Mouse (Mus musculus) lung, postnatal 0 days (tissue): ENCODE results near the gene Osbpl3. TPM values are rescaled to one million over a fixed set of nuclear protein-coding genes. Genes with fewer than 3 reads are reported as not detected.
A peak's percentile ranks its signal among the peaks of the same experiment; 100 is the strongest.

ENCODE experiments used
- ATAC-seq: fragments of 200-750 bp; cut with Nextera tagmentation; 2 replicates; pipeline ENCODE4 v1.8.0; 2017; ENCODE audit warnings: moderate library complexity
- DNase-seq: peaks from one replicate; pipeline ENCODE4 v3.0.0-alpha.2; 2016; ENCODE audit warnings: low spot score
- H3K27ac ChIP-seq: fragments of 300-500 bp; sonication (generic); 2 replicates; pipeline ENCODE4 v1.5.1; 2014; ENCODE audit warnings: antibody characterized with exemption, mild to moderate bottlenecking, low read length, mixed read lengths
- H3K27me3 ChIP-seq: fragments of 300-500 bp; sonication (generic); replicated peaks from 2 replicates; pipeline ENCODE4 v1.6.1; 2014; ENCODE audit warnings: low read length, mixed read lengths; ENCODE audit not compliant: insufficient read depth
- H3K36me3 ChIP-seq: fragments of 300-500 bp; sonication (generic); 2 replicates; pipeline ENCODE4 v1.6.1; 2014; ENCODE audit warnings: low read length, mixed read lengths; ENCODE audit not compliant: insufficient read depth
- H3K4me1 ChIP-seq: fragments of 300-500 bp; sonication (generic); 2 replicates; pipeline ENCODE4 v1.6.1; 2014; ENCODE audit warnings: antibody characterized with exemption, low read depth, low read length, mixed read lengths; ENCODE audit not compliant: insufficient read depth
- H3K4me2 ChIP-seq: fragments of 300-500 bp; sonication (generic); replicated peaks from 2 replicates; pipeline ENCODE4 v1.6.1; 2014; ENCODE audit warnings: low read depth, mild to moderate bottlenecking, low read length, moderate library complexity, mixed read lengths
- H3K4me3 ChIP-seq: fragments of 300-500 bp; sonication (generic); 2 replicates; pipeline ENCODE4 v1.5.1; 2014; ENCODE audit warnings: low read depth, low read length
- H3K9ac ChIP-seq: fragments of 300-500 bp; sonication (generic); replicated peaks from 2 replicates; pipeline ENCODE4 v1.6.1; 2014; ENCODE audit warnings: low read depth, mild to moderate bottlenecking
- H3K9me3 ChIP-seq: fragments of 300-500 bp; sonication (generic); 2 replicates; pipeline ENCODE4 v1.6.1; 2016; ENCODE audit warnings: low read length, mixed read lengths
- CTCF ChIP-seq: IDR thresholded peaks from 2 replicates; pipeline ENCODE4 v1.5.1; 2016; ENCODE audit warnings: antibody characterized with exemption, mild to moderate bottlenecking
- EP300 ChIP-seq: IDR thresholded peaks from 2 replicates; pipeline ENCODE4 v1.6.1; 2016; ENCODE audit warnings: antibody characterized with exemption, mild to moderate bottlenecking, control low read depth
- WGBS: fragments of 180-500 bp; shearing (Covaris S2); extraction: QIAGEN DNeasy Blood & Tissue Kit; methylation state at CpG from one replicate; pipeline ENCODE4 v1.1.7; 2014; 5-methylcytosine and 5-hydroxymethylcytosine counted together
- polyA plus RNA-seq: library from polyadenylated mRNA; unstranded; fragments of >200 nt; fragmentation: Nextera tagmentation; extraction: Ambion mirVana; gene quantifications from 2 replicates; pipeline ENCODE4 v1.2.1, GENCODE M21; 2015

Osbpl3 gene
- polyA plus RNA-seq, 1 experiment from 2014 or later, result 4.7 TPM

DNA sequence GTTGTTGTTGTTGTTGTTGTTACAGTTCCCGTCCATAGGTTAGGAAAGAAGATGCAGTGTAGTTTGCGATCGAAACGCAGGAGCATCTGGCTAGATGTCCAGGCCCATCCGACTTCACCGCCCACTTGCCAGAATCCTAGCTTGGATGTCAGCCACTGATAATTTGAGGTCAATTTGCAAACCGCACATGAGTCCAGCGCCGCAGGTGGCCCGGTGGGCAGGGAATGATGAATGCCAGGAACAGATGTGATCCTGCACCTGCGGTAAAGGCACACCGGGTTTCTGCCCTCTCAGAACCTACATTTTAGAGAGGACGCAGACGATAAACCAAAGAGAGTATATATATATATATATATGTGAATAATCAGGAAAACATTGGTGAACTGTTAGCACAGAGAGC, 705 bp upstream of the Osbpl3 start:
- no peak overlapping the region for H3K9ac ChIP-seq
- H3K27ac ChIP-seq, result no peak overlapping the region
- peak overlapping the region; percentile 100; the same call in 1 of the 2 replicates for H3K4me2 ChIP-seq
- no peak overlapping the region for H3K4me3 ChIP-seq
- DNase-seq (no peak), ATAC-seq (no peak)
- WGBS, result 60% methylated on average over 14 of the region's 14 CpGs
- H3K36me3 ChIP-seq, result no peaks in the 10 kb centered on the region
- no peaks in the 10 kb centered on the region; the same call in 1 of the 2 replicates for H3K4me1 ChIP-seq
- no peak for TF ChIP-seq EP300
- no peaks in the 10 kb centered on the region for H3K9me3 ChIP-seq
- no peaks in the 10 kb centered on the region for H3K27me3 ChIP-seq

DNA sequence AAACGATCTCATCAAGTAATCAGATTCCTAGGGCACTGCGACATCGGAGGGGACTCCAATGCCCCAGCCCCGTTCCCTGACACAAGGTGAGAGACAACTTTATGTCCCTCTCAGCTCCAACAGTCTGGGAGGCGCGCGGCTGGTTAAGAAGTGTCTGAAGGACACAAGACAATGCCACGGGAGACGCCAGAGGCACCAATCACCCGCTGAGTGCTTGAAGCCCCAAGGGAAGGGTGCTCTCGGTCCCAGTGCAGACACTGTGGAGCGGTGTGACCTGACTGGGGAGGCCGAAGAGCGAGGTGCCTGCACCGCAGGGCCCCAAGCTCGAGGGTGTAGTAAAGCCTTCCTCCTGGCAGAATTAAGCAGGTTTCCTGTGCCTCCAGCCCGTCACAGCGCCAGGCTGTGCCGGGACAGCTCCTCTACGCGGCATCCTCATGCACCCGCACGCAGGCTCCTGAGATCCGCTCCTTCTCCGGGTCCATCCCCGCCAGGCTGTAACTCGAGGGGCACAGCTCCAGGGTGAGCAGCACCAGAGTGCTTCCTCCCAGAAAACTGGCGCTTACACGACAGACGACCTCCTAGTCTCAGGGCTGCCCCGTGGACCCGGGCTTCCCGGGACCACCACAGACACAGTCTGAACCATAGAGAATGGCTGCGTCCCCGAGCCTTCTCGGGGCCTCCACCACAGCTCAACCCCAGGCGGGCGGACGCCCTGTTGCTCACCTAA, 736 bp downstream of the Osbpl3 start:
- Histone ChIP-seq H3K27me3 (no peaks in the 10 kb centered on the region), H3K4me2 (peak overlapping the region; percentile 100), H3K9me3 (no peaks in the 10 kb centered on the region), H3K9ac (peak overlapping the region; percentile 45; the same call in 1 of the 2 replicates), H3K4me1 (no peaks in the 10 kb centered on the region; the same call in 1 of the 2 replicates), H3K27ac (no peak overlapping the region), H3K36me3 (no peaks in the 10 kb centered on the region), H3K4me3 (peak overlapping the region; percentile 56)
- DNase-seq (peak; percentile 52), ATAC-seq (peak; percentile 44)
- 2% methylated on average over 39 of the region's 39 CpGs for WGBS
- TF ChIP-seq CTCF (no peak; the same call in 1 of the 2 replicates), EP300 (no peak)

DNA sequence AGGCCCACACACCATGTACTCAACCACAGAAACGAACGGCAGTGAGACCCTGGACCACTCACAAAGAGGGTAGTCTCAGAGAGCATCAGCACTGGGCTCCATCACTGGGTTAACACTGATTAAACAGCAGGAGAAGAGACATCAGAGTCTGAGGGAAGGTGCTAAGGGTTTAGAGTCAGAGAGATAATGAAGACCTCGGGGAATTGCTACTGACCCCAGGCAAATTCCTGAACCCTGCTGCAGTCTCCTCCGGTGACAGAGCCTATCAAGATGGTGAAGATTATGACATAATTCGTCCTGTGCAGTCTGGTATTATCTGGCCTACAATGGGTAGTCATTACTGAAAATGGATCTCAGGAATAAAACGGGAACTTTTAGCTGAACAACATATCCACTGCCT, 2.4 kb downstream of the Osbpl3 start:
- no peak overlapping the region for H3K4me2 ChIP-seq
- no peak for ATAC-seq

DNA sequence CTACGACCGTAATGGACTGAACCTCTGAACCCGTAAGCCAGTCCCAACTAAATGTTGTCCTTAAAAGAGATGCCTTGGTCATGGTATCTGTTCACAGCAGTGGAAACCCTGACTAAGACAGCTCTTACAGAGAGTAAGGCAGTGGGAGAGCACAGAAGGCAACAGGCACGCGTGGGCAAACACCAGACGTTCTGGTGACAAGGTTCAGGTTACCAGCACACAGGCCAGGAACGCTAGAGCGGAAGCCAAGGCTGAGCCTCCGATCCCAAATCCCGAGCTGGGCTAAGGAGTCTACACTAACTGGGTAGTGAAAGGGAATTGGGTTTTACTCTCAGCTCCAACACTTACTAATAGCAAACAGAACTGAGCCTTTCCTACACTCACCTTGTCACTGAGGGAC, 3.8 kb downstream of the Osbpl3 start:
- ATAC-seq (no peak), DNase-seq (no peak)
- Histone ChIP-seq H3K27ac (no peak overlapping the region), H3K9me3 (no peaks in the 10 kb centered on the region), H3K9ac (no peak overlapping the region), H3K4me3 (no peak overlapping the region), H3K36me3 (no peaks in the 10 kb centered on the region), H3K4me2 (no peak overlapping the region), H3K27me3 (no peaks in the 10 kb centered on the region), H3K4me1 (no peaks in the 10 kb centered on the region; the same call in 1 of the 2 replicates)
- 90% methylated on average over 10 of the region's 10 CpGs for WGBS
- TF ChIP-seq CTCF (no peak), EP300 (no peak)

More for the DNA sequence above, 2.4 kb downstream of the Osbpl3 start:
- no peaks in the 10 kb centered on the region for H3K27me3 ChIP-seq
- H3K4me3 ChIP-seq, result no peak overlapping the region
- H3K9me3 ChIP-seq, result no peaks in the 10 kb centered on the region
- no peak for DNase-seq
- no peak overlapping the region for H3K9ac ChIP-seq
- WGBS, result 60% methylated on average over 6 of the region's 6 CpGs
- no peak overlapping the region for H3K27ac ChIP-seq
- no peaks in the 10 kb centered on the region for H3K36me3 ChIP-seq
- no peaks in the 10 kb centered on the region; the same call in 1 of the 2 replicates for H3K4me1 ChIP-seq
- TF ChIP-seq EP300 (no peak), CTCF (no peak)

DNA sequence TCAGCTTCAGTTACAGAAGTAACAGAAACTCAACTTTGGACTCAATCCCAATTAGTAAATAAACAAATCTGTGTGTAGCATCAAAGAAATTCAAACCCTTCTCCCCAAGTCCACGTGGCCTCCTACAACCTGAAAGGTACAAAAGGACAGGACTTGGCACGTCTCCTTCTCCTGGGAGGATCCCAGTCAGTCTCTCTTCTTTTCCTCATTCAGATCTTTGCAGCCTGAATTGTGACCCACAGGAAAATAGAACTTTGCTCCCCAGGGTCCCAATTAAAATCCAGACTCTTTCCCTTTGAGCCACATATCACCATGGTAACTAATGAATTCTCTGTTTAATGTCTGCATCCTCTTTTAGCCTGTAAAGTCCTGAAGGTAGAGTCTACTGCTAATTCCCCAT, 10.4 kb downstream of the Osbpl3 start:
- TF ChIP-seq CTCF (no peak), EP300 (no peak)
- ATAC-seq (no peak), DNase-seq (no peak)
- 55% methylated on average over 2 of the region's 2 CpGs for WGBS
- Histone ChIP-seq H3K36me3 (no peaks in the 10 kb centered on the region), H3K27ac (no peak overlapping the region), H3K4me3 (no peak overlapping the region), H3K4me2 (no peak overlapping the region), H3K4me1 (no peaks in the 10 kb centered on the region), H3K9me3 (no peaks in the 10 kb centered on the region), H3K9ac (no peak overlapping the region), H3K27me3 (no peaks in the 10 kb centered on the region)

DNA sequence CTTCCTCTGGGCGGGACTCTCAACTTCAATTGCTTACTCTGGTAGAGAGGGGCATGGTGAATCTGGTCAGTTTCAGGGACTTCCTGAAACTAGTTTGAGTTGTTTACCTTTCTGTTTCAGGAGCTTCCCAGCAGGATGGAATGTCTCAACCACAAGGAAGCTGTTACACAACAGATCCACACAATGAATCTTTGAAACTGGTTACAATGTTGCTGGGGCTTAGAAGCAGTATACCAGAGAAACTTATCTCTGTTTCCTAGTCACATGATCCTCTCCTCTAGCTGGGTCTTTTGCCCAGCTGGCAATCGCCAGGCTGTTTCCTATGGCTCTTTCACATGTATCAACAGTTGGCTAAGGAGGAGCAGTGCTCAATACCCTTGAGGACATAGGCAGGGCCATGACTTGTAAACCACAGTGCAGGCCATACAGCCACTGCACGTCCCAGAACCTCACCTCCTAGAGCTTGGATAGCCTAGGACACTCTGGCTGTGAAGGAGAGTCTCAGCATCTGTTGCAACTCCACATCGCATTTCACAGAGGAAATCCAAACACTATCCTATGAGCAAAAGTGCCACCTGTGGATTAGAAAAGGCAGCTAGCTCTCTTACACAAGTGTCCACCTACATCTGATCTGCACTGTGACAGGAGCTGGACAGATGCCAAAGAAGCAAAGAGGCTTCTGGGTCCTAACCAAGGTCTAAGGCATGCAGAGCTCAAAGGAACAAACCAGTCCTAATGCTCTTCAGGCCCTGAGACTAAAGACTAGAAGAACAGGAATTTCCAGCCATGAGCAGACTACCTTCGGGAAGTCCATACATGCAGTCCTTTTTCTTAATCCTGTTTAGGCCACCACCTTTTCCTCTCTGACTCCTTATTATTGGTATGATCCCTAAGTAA, 14.8 kb downstream of the Osbpl3 start:
- no peaks in the 10 kb centered on the region for H3K9me3 ChIP-seq
- TF ChIP-seq EP300 (0 out of 2 replicates have a peak, but pooled peaks have one; percentile 4), CTCF (no peak)

More for the DNA sequence above, 14.8 kb downstream of the Osbpl3 start:
- Histone ChIP-seq H3K27me3 (no peaks in the 10 kb centered on the region), H3K4me2 (no peak overlapping the region), H3K4me1 (no peaks in the 10 kb centered on the region), H3K9ac (no peak overlapping the region), H3K4me3 (no peak overlapping the region), H3K27ac (no peak overlapping the region), H3K36me3 (no peaks in the 10 kb centered on the region)
- ATAC-seq (peak; percentile 74), DNase-seq (peak; percentile 44)
- 66% methylated on average over 5 of the region's 5 CpGs for WGBS
